Mouse (Mus musculus) forebrain, postnatal 0 days (tissue): ENCODE measurements around the gene Msi2. TPM values are rescaled to one million over a fixed set of nuclear protein-coding genes. Genes with fewer than 3 reads are reported as not detected.

Source experiments
- ATAC-seq: fragments of 200-750 bp; cut with Nextera tagmentation; 2 replicates; pipeline ENCODE4 v1.8.0; 2017; ENCODE audit warnings: mild to moderate bottlenecking, moderate library complexity
- DNase-seq: peaks from one replicate; pipeline ENCODE4 v3.0.0-alpha.2; 2015
- H3K27ac ChIP-seq: fragments of 300-500 bp; sonication (generic); 2 replicates; pipeline ENCODE4 v1.5.1; 2014; ENCODE audit warnings: low read depth, mild to moderate bottlenecking, antibody characterized with exemption, low read length, moderate library complexity, mixed read lengths
- H3K27me3 ChIP-seq: fragments of 300-500 bp; sonication (generic); 2 replicates; pipeline ENCODE4 v1.6.1; 2014; ENCODE audit warnings: mild to moderate bottlenecking, low read length, mixed read lengths; ENCODE audit not compliant: insufficient read depth
- H3K36me3 ChIP-seq: fragments of 300-500 bp; sonication (generic); 2 replicates; pipeline ENCODE4 v1.6.1; 2014; ENCODE audit warnings: mild to moderate bottlenecking, moderate library complexity; ENCODE audit not compliant: insufficient read depth
- H3K4me1 ChIP-seq: fragments of 300-500 bp; sonication (generic); 2 replicates; pipeline ENCODE4 v1.6.1; 2014; ENCODE audit warnings: antibody characterized with exemption; ENCODE audit not compliant: insufficient read depth
- H3K4me2 ChIP-seq: fragments of 300-500 bp; sonication (generic); 2 replicates; pipeline ENCODE4 v1.6.1; 2014; ENCODE audit warnings: low read depth, mild to moderate bottlenecking, moderate library complexity
- H3K4me3 ChIP-seq: fragments of 300-500 bp; sonication (generic); 2 replicates; pipeline ENCODE4 v1.5.1; 2014; ENCODE audit warnings: low read depth, low read length, mixed read lengths
- H3K9ac ChIP-seq: fragments of 300-500 bp; sonication (generic); 2 replicates; pipeline ENCODE4 v1.6.1; 2014; ENCODE audit warnings: mild to moderate bottlenecking
- H3K9me3 ChIP-seq: fragments of 300-500 bp; sonication (generic); 2 replicates; pipeline ENCODE4 v1.6.1; 2016; ENCODE audit warnings: low read length
- CTCF ChIP-seq: sonication (generic); IDR thresholded peaks from 2 replicates; pipeline ENCODE4 v1.5.1; 2016; ENCODE audit warnings: antibody characterized with exemption, control low read depth, low read depth
- WGBS: fragments of 180-500 bp; shearing (Covaris S2); extraction: QIAGEN DNeasy Blood & Tissue Kit; methylation state at CpG from one replicate; pipeline ENCODE4 v1.1.7; 2014; 5-methylcytosine and 5-hydroxymethylcytosine counted together
- polyA plus RNA-seq: library from polyadenylated mRNA; unstranded; fragments of >200 nt; fragmentation: Nextera tagmentation; extraction: Ambion mirVana; gene quantifications from 2 replicates; pipeline ENCODE4 v1.2.1, GENCODE M21; 2015
- total RNA-seq: library from RNA; depleted of rRNA; stranded (reverse); fragments of >200 nt; gene quantifications from 2 replicates; pipeline ENCODE4 v1.2.3, GENCODE M21; 2014

Msi2 gene
- total and polyA plus RNA-seq, 2 experiments from 2014 or later, result 18.5 to 107 TPM

DNA sequence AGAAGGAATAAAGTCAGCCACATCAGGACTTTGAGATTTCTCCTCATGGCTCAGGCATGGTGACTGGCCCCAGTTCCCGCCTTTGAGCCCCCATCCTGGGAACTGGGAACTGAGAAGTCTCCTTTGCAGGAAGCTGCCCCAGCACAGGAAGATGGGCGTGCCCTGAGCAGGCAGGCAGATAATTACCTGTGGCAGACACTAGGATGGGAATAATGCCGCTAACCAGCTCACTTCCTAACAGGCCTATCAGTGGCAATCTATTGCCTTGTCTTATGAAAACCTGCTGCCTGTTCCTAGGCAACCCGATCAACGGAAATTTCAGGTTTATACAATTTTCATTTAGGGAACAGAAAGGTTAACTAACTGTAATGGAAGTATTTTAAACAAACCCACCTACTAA lies 319.3 kb downstream of the Msi2 start:
- peak; percentile 54; the same call in 1 of the 2 replicates for ATAC-seq
- 77% methylated on average over 5 of the region's 5 CpGs for WGBS
- Histone ChIP-seq H3K9me3 (no peaks in the 10 kb centered on the region), H3K27me3 (no peaks in the 10 kb centered on the region), H3K9ac (no peak overlapping the region), H3K4me3 (no peak overlapping the region), H3K4me2 (no peak overlapping the region), H3K36me3 (no peaks in the 10 kb centered on the region), H3K27ac (no peak overlapping the region), H3K4me1 (peaks cover 16% of the 10 kb centered on the region; the same call in 1 of the 2 replicates)
- DNase-seq, result no peak
- no peak for TF ChIP-seq CTCF

GRCm38 (mm10) chr11:88395076-88395990 lies 323.0 kb downstream of the Msi2 start:
- Histone ChIP-seq H3K4me3 (no peak overlapping the region), H3K4me2 (no peak overlapping the region), H3K36me3 (no peaks in the 10 kb centered on the region), H3K9ac (no peak overlapping the region), H3K9me3 (no peaks in the 10 kb centered on the region), H3K27ac (no peak overlapping the region), H3K4me1 (peaks cover 5% of the 10 kb centered on the region; the same call in 1 of the 2 replicates), H3K27me3 (no peaks in the 10 kb centered on the region)
- no peak for DNase-seq
- TF ChIP-seq CTCF, result no peak
- ATAC-seq, result no peak
- 73% methylated on average over 8 of the region's 8 CpGs for whole genome bisulfite sequencing

- H3K4me3 ChIP-seq, result no peak overlapping the region
- H3K4me1 ChIP-seq, result peaks cover 5% of the 10 kb centered on the region; the same call in 1 of the 2 replicates
- H3K27me3 ChIP-seq, result no peaks in the 10 kb centered on the region
- H3K36me3 ChIP-seq, result no peaks in the 10 kb centered on the region
- no peaks in the 10 kb centered on the region for H3K9me3 ChIP-seq
- H3K9ac ChIP-seq, result no peak overlapping the region
- no peak for DNase-seq
- H3K4me2 ChIP-seq, result no peak overlapping the region
- H3K27ac ChIP-seq, result 0 out of 2 replicates have a peak overlapping the region, but pooled peaks have one; percentile 15
- TF ChIP-seq CTCF, result no peak
- WGBS, result 53% methylated on average over 19 of the region's 19 CpGs
- no peak; the same call in 1 of the 2 replicates for ATAC-seq
Observed at GRCm38 (mm10) chr11:88394341-88395075, 323.8 kb downstream of the Msi2 start.

DNA sequence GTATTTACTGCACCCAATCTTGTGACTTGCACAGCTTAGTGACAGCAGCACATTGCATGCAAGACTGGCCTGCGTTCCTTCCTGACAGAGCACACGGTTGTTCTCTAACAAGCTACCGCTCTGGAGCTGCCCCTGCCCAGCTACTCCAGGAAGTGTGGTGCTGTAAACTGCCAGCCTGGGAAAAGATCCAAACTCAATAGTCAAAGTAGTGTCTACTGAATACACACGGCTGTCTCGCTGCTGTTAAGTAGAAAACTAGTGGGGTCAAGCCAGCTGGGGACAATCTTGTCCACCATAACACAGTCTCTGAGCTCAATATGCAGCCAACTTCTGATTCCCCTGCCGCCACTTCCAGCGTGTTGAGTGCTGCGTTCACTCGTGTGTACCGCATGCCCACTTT lies 325.6 kb downstream of the Msi2 start:
- H3K9ac ChIP-seq, result no peak overlapping the region
- 47% methylated on average over 10 of the region's 10 CpGs for WGBS
- H3K4me3 ChIP-seq, result no peak overlapping the region
- no peaks in the 10 kb centered on the region for H3K36me3 ChIP-seq
- H3K4me1 ChIP-seq, result peaks cover 5% of the 10 kb centered on the region; the same call in 1 of the 2 replicates
- peak; percentile 70 for ATAC-seq
- no peaks in the 10 kb centered on the region for H3K27me3 ChIP-seq
- no peak for TF ChIP-seq CTCF
- H3K4me2 ChIP-seq, result no peak overlapping the region
- no peaks in the 10 kb centered on the region for H3K9me3 ChIP-seq
- H3K27ac ChIP-seq, result no peak overlapping the region
- DNase-seq, result peak; percentile 67

DNA sequence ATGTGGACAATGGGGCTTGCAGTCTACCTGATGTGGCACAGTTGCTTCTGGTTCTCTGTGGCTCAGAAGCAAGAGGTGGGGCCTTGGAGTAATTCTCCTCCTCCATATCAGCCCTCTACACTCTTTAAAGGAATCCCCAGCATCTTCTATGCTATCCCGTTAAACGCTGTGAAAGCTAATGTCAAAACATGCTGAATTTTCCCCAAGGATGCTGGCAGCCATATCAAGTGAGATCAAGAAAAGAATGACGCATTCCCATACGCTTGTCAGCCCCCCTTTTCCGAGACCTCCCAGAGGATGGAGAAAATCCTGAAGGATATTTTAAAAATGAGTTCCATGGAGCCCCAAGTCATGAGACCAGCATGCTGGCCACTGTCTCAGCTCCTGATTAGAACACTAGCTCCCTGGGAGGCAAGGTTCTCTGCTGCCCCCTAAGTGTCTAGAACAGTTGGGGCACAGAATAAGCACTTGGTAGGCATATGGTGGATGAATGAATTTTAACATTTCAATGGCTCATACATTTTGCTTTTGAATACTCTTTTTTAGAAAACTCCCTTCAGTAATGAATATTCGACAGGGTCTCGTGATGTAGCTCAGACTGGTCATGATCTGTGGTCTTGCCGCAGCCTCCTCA lies 327.0 kb downstream of the Msi2 start:
- Histone ChIP-seq H3K4me2 (no peak overlapping the region), H3K27me3 (no peaks in the 10 kb centered on the region), H3K27ac (no peak overlapping the region), H3K4me3 (no peak overlapping the region), H3K9me3 (no peaks in the 10 kb centered on the region), H3K4me1 (peaks cover 5% of the 10 kb centered on the region; the same call in 1 of the 2 replicates), H3K9ac (no peak overlapping the region), H3K36me3 (no peaks in the 10 kb centered on the region)
- TF ChIP-seq CTCF, result peak; percentile 42
- DNase-seq, result peak; percentile 56
- 52% methylated on average over 8 of the region's 8 CpGs for WGBS
- peak; percentile 63; the same call in 1 of the 2 replicates for ATAC-seq

- Histone ChIP-seq H3K9ac (no peak overlapping the region), H3K4me3 (no peak overlapping the region), H3K9me3 (no peaks in the 10 kb centered on the region), H3K27ac (no peak overlapping the region), H3K27me3 (no peaks in the 10 kb centered on the region), H3K4me2 (no peak overlapping the region), H3K4me1 (no peaks in the 10 kb centered on the region; the same call in 1 of the 2 replicates), H3K36me3 (no peaks in the 10 kb centered on the region)
- DNase-seq (no peak), ATAC-seq (no peak)
- no peak for TF ChIP-seq CTCF
- WGBS, result 35% methylated on average over 6 of the region's 6 CpGs
Observed at GRCm38 (mm10) chr11:88389530-88389929, 328.8 kb downstream of the Msi2 start.
